Mouse (Mus musculus) T-helper 2 cell (primary cell): ENCODE data around the gene Guca1b.

Experiments used
- in situ Hi-C: fragments of 300-600 bp; cut with MboI, MseI; formaldehyde crosslinking; loops from one replicate; pipeline ENCODE4 v1.15.1; 2025; ENCODE audit warnings: high pct_unique_total_duplicates

Guca1b gene

GRCm38 (mm10) chr17:47409897-47410861 lies 25.0 kb downstream of the Guca1b start:
- in situ Hi-C loops = loop anchor here (25.0 kb wide), 1 partner anchor 1473 kb away; no protein-coding TSS in a partner anchor

GRCm38 (mm10) chr17:47420195-47420594 lies 35.0 kb downstream of the Guca1b start:
- in situ Hi-C loops = loop anchor here (25.0 kb wide), 1 partner anchor 1483 kb away; no protein-coding TSS in a partner anchor

GRCm38 (mm10) chr17:47421566-47421965 lies 36.4 kb downstream of the Guca1b start:
- in situ Hi-C loops = loop anchor here (25.0 kb wide), 1 partner anchor 1484 kb away; no protein-coding TSS in a partner anchor

- in situ Hi-C loops = loop anchor here (25.0 kb wide), 1 partner anchor 1485 kb away; no protein-coding TSS in a partner anchor
Observed at GRCm38 (mm10) chr17:47422616-47423015, 37.4 kb downstream of the Guca1b start.

- in situ Hi-C loops = loop anchor here (25.0 kb wide), 1 partner anchor 1487 kb away; no protein-coding TSS in a partner anchor
Observed at GRCm38 (mm10) chr17:47424186-47424585, 39.0 kb downstream of the Guca1b start.

- in situ Hi-C loops = no loop called here
Observed at GRCm38 (mm10) chr17:47427316-47427715, 42.1 kb downstream of the Guca1b start.

GRCm38 (mm10) chr17:47428831-47429304 lies 43.7 kb downstream of the Guca1b start:
- in situ Hi-C loops = no loop called here

- in situ Hi-C loops = no loop called here
Observed at GRCm38 (mm10) chr17:47430815-47431214, 45.6 kb downstream of the Guca1b start.

GRCm38 (mm10) chr17:47436156-47436906 lies 51.1 kb downstream of the Guca1b start, which contains the start of gene AI661453:
Gene AI661453, plus strand, starts transcription at chr17:47436615.
- in situ Hi-C loops = no loop called here

- in situ Hi-C loops = no loop called here
Observed at GRCm38 (mm10) chr17:47436907-47437547, 51.8 kb downstream of the Guca1b start, which contains the start of gene 1700001C19Rik. Gene 1700001C19Rik, minus strand, starts transcription at chr17:47437376.

- in situ Hi-C loops = no loop called here
Observed at GRCm38 (mm10) chr17:47438611-47439010, 53.4 kb downstream of the Guca1b start.

GRCm38 (mm10) chr17:47439396-47440028 lies 54.3 kb downstream of the Guca1b start:
- in situ Hi-C loops = no loop called here

- in situ Hi-C loops = no loop called here
Observed at GRCm38 (mm10) chr17:47440359-47440890, 55.2 kb downstream of the Guca1b start.

GRCm38 (mm10) chr17:47441296-47442051 lies 56.3 kb downstream of the Guca1b start:
- in situ Hi-C loops = no loop called here

GRCm38 (mm10) chr17:47442271-47442670 lies 57.1 kb downstream of the Guca1b start:
- in situ Hi-C loops = no loop called here
